Mouse (Mus musculus) intestine, postnatal 0 days (tissue): ENCODE results near the gene Msn. TPM values are rescaled to one million over a fixed set of nuclear protein-coding genes. Genes with fewer than 3 reads are reported as not detected.

ENCODE experiments used
- ATAC-seq: fragments of 200-750 bp; cut with Nextera tagmentation; 2 replicates; pipeline ENCODE4 v1.8.0; 2017; ENCODE audit warnings: mild to moderate bottlenecking, moderate TSS enrichment, moderate library complexity
- H3K27ac ChIP-seq: fragments of 300-500 bp; sonication (generic); 2 replicates; pipeline ENCODE4 v1.5.1; 2014; ENCODE audit warnings: mild to moderate bottlenecking, low read depth, low read length, moderate library complexity
- H3K27me3 ChIP-seq: fragments of 300-500 bp; sonication (generic); replicated peaks from 2 replicates; pipeline ENCODE4 v1.6.1; 2014; ENCODE audit warnings: low read length, mixed read lengths; ENCODE audit not compliant: control insufficient read depth, insufficient read depth
- H3K36me3 ChIP-seq: fragments of 300-500 bp; sonication (generic); 2 replicates; pipeline ENCODE4 v1.6.1; 2014; ENCODE audit warnings: mild to moderate bottlenecking, moderate library complexity; ENCODE audit not compliant: control insufficient read depth, insufficient read depth
- H3K4me1 ChIP-seq: fragments of 300-500 bp; sonication (generic); replicated peaks from 2 replicates; pipeline ENCODE4 v1.6.1; 2014; ENCODE audit warnings: antibody characterized with exemption, low read length, mixed read lengths; ENCODE audit not compliant: control insufficient read depth, insufficient read depth
- H3K4me2 ChIP-seq: fragments of 300-500 bp; sonication (generic); replicated peaks from 2 replicates; pipeline ENCODE4 v1.6.1; 2014; ENCODE audit warnings: low read depth, mild to moderate bottlenecking, moderate library complexity
- H3K4me3 ChIP-seq: fragments of 300-500 bp; sonication (generic); 2 replicates; pipeline ENCODE4 v1.5.1; 2014; ENCODE audit warnings: low read depth, low read length
- H3K9ac ChIP-seq: fragments of 300-500 bp; sonication (generic); 2 replicates; pipeline ENCODE4 v1.6.1; 2014; ENCODE audit warnings: mild to moderate bottlenecking, low read depth, low read length
- H3K9me3 ChIP-seq: fragments of 300-500 bp; sonication (generic); 2 replicates; pipeline ENCODE4 v1.6.1; 2016; ENCODE audit warnings: mixed run types; ENCODE audit not compliant: control insufficient read depth
- CTCF ChIP-seq: sonication (generic); IDR thresholded peaks from 2 replicates; pipeline ENCODE4 v1.5.1; 2016; ENCODE audit warnings: low read depth, mild to moderate bottlenecking, control low read depth, antibody characterized with exemption, moderate library complexity
- WGBS: fragments of 180-500 bp; shearing (Covaris S2); extraction: QIAGEN DNeasy Blood & Tissue Kit; methylation state at CpG from one replicate; pipeline ENCODE4 v1.1.7; 2014; 5-methylcytosine and 5-hydroxymethylcytosine counted together
- polyA plus RNA-seq: library from polyadenylated mRNA; unstranded; fragments of >200 nt; fragmentation: Nextera tagmentation; extraction: Ambion mirVana; gene quantifications from 2 replicates; pipeline ENCODE4 v1.2.1, GENCODE M21; 2015

The Msn gene
- polyA plus RNA-seq, 1 experiment from 2014 or later, result 35.9 TPM

DNA sequence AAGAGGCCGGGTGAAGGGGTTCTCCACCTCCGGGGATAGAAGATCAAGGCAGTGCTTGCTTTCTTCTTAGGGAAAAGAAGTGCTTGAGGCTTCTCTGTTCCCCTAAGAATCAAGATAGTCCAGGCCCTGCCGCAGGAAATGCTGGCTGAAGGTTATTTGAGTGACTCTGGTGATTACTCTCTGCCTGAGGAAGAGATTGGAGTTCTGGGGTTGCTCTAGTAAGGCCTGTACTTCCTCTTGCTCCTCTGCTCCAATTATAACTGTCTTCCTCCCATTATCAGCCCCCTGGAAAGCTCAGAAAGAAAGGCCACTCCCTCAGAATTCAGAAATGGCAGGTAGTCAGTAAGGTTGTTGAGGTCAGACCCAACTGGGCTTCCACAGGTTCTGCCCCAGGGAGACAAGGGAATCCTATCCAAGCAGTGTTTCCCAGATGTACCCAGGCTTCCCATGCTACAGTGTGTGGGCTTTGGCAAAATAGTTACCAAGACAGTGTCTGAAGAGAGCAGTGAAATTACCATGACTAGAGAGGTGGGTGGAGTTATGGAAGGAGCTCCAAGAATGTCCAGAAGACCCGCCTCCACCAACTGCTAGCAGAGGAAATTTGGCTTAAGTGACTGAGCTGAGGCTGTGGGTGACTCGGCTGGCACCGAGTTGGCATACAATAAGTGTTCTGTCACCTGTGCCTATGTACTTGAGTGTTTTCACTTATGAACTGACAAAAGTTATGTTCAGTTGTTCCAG is 39.2 kb downstream of the Msn start:
- ATAC-seq, result no peak
- H3K9ac ChIP-seq, result no peak overlapping the region
- H3K27ac ChIP-seq, result no peak overlapping the region
- H3K4me1 ChIP-seq, result no peaks in the 10 kb centered on the region
- H3K36me3 ChIP-seq, result no peaks in the 10 kb centered on the region
- no peak overlapping the region for H3K4me3 ChIP-seq
- no peak overlapping the region for H3K4me2 ChIP-seq
- no peaks in the 10 kb centered on the region for H3K9me3 ChIP-seq
- no peak for TF ChIP-seq CTCF
- 74% methylated on average over 6 of the region's 6 CpGs for WGBS
- H3K27me3 ChIP-seq, result no peaks in the 10 kb centered on the region

DNA sequence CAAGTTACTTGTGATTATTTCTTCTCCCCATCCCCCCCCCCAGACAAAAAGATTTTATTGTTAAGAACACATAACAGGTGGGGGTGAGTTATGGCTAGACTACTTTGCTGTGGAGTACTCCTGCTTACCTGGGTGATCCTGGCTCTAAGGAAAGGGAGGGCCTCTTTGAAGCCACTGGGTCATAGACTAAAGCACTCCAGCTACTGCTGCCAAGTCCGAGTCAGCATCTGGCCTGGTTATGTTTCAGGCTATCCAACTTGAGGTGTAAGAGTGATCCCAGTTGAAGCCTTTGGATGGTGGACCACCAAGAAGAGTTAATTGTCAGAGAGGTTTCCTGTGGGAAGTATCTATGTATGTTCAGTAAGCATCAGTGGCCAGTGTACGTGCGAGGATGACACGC is 39.7 kb downstream of the Msn start:
- no peaks in the 10 kb centered on the region for H3K9me3 ChIP-seq
- no peak overlapping the region for H3K9ac ChIP-seq
- TF ChIP-seq CTCF, result no peak
- no peaks in the 10 kb centered on the region for H3K4me1 ChIP-seq
- H3K27me3 ChIP-seq, result no peaks in the 10 kb centered on the region
- 81% methylated on average over 4 of the region's 4 CpGs for WGBS
- H3K27ac ChIP-seq, result no peak overlapping the region
- no peak overlapping the region for H3K4me2 ChIP-seq
- no peak overlapping the region for H3K4me3 ChIP-seq
- H3K36me3 ChIP-seq, result no peaks in the 10 kb centered on the region
- no peak for ATAC-seq

DNA sequence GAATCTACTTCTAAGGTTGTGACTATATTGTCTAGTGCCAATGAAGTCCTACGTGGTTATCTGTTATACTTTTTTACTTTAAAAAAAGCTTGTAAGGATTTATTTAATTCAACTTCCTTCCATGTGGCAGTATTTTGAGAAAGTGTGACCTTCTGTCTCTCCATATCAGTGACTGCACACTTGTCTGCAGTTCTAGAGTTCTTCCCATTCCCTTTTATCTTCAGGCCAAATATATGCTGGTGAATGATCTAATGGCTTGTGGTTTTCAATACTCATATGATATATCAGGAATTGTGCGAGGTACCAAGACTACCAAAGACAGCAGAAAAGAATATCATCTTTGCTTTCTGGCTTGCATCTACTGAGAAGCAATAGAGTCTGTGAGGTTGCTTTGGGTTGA is 43.4 kb downstream of the Msn start:
- H3K4me2 ChIP-seq, result no peak overlapping the region
- H3K36me3 ChIP-seq, result no peaks in the 10 kb centered on the region
- H3K9me3 ChIP-seq, result no peaks in the 10 kb centered on the region
- no peak overlapping the region for H3K9ac ChIP-seq
- H3K4me3 ChIP-seq, result no peak overlapping the region
- no peak overlapping the region for H3K27ac ChIP-seq
- H3K4me1 ChIP-seq, result no peaks in the 10 kb centered on the region
- no peak for TF ChIP-seq CTCF
- 82% methylated on average over 2 of the region's 2 CpGs for WGBS
- ATAC-seq, result no peak
- H3K27me3 ChIP-seq, result no peaks in the 10 kb centered on the region

DNA sequence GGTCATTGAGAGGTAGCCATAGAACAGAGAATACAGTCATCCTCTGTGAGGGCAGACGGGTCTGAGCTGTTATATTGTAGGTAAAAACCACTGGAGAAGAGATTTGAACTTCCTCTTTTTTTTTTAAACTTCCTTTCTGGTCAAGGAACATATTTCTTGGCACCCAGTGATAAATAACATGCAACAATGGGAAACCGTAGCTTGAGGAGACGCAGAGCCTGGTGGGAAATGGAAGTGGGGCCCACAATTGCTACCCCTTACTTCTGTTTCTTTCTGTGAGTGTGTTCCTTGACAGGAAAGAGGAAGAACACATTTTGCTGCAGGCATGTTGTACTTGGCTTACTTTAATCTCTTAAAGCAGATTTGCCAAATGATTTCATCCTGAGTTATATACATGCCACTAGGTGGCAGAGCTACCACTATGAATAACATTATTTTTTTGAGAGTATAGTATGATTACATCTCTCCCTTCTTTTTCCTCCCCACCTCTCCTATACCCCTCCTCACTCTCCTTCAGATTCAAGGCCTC is 49.2 kb downstream of the Msn start:
- Histone ChIP-seq H3K9me3 (no peaks in the 10 kb centered on the region), H3K4me2 (no peak overlapping the region), H3K4me1 (no peaks in the 10 kb centered on the region), H3K36me3 (no peaks in the 10 kb centered on the region), H3K9ac (no peak overlapping the region), H3K27ac (no peak overlapping the region), H3K4me3 (no peak overlapping the region), H3K27me3 (no peaks in the 10 kb centered on the region)
- WGBS, result 66% methylated on average over 3 of the region's 3 CpGs
- peak; percentile 39 for TF ChIP-seq CTCF
- no peak for ATAC-seq

DNA sequence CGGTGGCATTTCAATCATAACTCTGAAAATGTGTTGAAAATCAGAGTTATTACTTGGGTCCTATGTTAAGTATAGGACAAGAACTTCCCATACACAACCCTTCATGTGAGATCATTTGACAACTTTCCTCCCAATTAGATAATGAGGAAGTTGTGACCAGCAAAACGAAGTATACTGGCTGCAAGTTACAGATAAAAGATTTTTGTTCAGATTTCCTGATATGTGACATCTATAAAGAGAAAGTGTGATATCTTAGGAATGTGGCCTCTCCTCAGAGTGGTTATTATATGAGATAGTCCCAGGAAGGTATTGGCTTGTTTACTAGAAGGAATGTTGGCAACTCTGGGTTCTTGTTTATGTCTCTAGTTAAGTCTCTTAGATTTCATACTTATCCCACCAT is 52.4 kb downstream of the Msn start:
- TF ChIP-seq CTCF, result no peak
- ATAC-seq, result no peak

DNA sequence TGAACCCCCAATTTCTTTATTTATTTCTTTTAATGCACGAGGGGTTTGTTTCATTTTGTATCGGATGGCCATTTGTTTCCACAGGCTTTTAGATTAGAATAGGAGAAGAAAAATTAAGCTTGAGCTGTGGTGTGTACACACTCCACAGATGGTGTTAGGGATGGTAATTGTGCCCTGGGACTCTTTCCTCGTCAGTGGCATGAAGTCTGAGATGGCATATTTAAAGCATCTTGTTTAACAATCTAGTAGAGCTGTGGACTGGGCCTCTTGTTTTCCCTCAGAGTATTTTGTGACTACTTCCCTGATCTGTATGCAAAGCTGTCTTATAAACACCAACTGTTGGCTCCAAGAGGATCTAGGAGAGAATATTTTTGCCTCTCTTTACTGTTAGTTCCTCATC is 57.5 kb downstream of the Msn start:
- WGBS, result 89% methylated on average over 3 of the region's 3 CpGs
- no peak overlapping the region for H3K4me3 ChIP-seq
- H3K27me3 ChIP-seq, result no peaks in the 10 kb centered on the region
- no peak overlapping the region for H3K27ac ChIP-seq
- no peak for ATAC-seq
- H3K4me1 ChIP-seq, result no peaks in the 10 kb centered on the region
- no peak for TF ChIP-seq CTCF
- no peaks in the 10 kb centered on the region for H3K9me3 ChIP-seq
- no peaks in the 10 kb centered on the region for H3K36me3 ChIP-seq
- H3K4me2 ChIP-seq, result no peak overlapping the region
- no peak overlapping the region for H3K9ac ChIP-seq

More for the DNA sequence above, 52.4 kb downstream of the Msn start:
- H3K27me3 ChIP-seq, result no peaks in the 10 kb centered on the region
- no peaks in the 10 kb centered on the region for H3K9me3 ChIP-seq
- H3K4me2 ChIP-seq, result no peak overlapping the region
- no peaks in the 10 kb centered on the region for H3K36me3 ChIP-seq
- no peaks in the 10 kb centered on the region for H3K4me1 ChIP-seq
- H3K4me3 ChIP-seq, result no peak overlapping the region
- 73% methylated on average over 2 of the region's 2 CpGs for WGBS
- no peak overlapping the region for H3K9ac ChIP-seq
- no peak overlapping the region for H3K27ac ChIP-seq
